Comparison of ENCODE assay signal across 33 mouse cellular contexts in the genomic region with DNA sequence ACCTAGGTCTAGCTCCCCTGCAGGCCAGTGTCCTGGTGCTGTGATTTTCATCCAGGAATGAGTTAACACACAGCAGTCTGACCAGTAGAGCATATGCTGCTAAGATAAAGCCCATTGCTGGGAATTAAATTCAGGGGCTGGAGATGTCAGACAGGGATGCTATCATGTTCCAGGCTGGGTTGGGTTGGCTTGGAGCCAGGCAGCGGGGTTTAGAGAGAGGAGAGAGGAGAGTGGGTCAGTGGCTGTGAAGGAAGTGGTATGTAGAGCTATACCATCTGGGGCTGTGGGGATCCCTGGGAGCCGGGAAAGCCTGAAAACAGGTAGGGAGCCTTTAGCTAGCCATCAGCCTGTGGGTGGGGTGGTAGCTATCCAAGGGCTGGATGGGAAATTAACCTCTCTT. TPM values are rescaled to one million over a fixed set of nuclear protein-coding genes. Genes with fewer than 3 reads are reported as not detected.
DNase-seq lines count a peak whose midpoint lies in the region; ATAC-seq and TF ChIP-seq lines count a peak whose summit lies in the region.
"Had no signal": no experiment of that assay in that cellular context is flagged by ENCODE, and none has a peak within 500 bp of the region (broad histone marks: within the 10 kb centered on the region; RNA-seq: fewer than 3 reads in every experiment).

No protein-coding gene starts in this region.

- H3K4me2 ChIP-seq in heart, embryonic 13.5 days = no peak overlapping the region
- no peak overlapping the region for H3K4me2 ChIP-seq in midbrain, embryonic 13.5 days (replicated peaks)
- H3K4me2 ChIP-seq in midbrain, postnatal 0 days (ENCODE audit: low read depth, low read length, poor library complexity, severe bottlenecking) = no peak overlapping the region
- H3K4me2 ChIP-seq: heart, embryonic 15.5 days; hindbrain, embryonic 12.5 days; midbrain, embryonic 15.5 days; neural tube, embryonic 12.5 days had no signal

- peak overlapping the region; percentile 5; the same call in 1 of the 2 replicates for H3K27ac ChIP-seq in heart, embryonic 13.5 days (replicated peaks)
- H3K27ac ChIP-seq in midbrain, embryonic 13.5 days = no peak overlapping the region
- no peak overlapping the region for H3K27ac ChIP-seq in midbrain, postnatal 0 days (ENCODE audit: low read depth, low read length)
- 0 out of 2 replicates have a peak overlapping the region, but pooled peaks have one; percentile 1 for H3K27ac ChIP-seq in limb, embryonic 10.5 days
- H3K27ac ChIP-seq: heart, embryonic 15.5 days; hindbrain, embryonic 12.5 days; hindbrain, postnatal 0 days; liver, embryonic 14.5 days; midbrain, embryonic 15.5 days; neural tube, embryonic 12.5 days; stomach, postnatal 0 days had no signal

- H3K36me3 ChIP-seq in heart, embryonic 13.5 days = peaks cover 23% of the 10 kb centered on the region
- H3K36me3 ChIP-seq in midbrain, embryonic 13.5 days = peaks cover 24% of the 10 kb centered on the region; the same call in 1 of the 2 replicates
- peaks cover 52% of the 10 kb centered on the region for H3K36me3 ChIP-seq in midbrain, postnatal 0 days (ENCODE audit: insufficient read depth, low read length)
- peaks cover 61% of the 10 kb centered on the region for H3K36me3 ChIP-seq in limb, embryonic 10.5 days

- H3K4me3 ChIP-seq in heart, embryonic 13.5 days = no peak overlapping the region
- no peak overlapping the region for H3K4me3 ChIP-seq in midbrain, embryonic 13.5 days (replicated peaks)
- H3K4me3 ChIP-seq in midbrain, postnatal 0 days (ENCODE audit: low read depth, low read length) = no peak overlapping the region
- H3K4me3 ChIP-seq in limb, embryonic 10.5 days = no peak overlapping the region
- H3K4me3 ChIP-seq: heart, embryonic 15.5 days; hindbrain, embryonic 12.5 days; midbrain, embryonic 15.5 days; neural tube, embryonic 12.5 days had no signal

- no peaks in the 10 kb centered on the region; the same call in 1 of the 2 replicates for H3K27me3 ChIP-seq in heart, embryonic 13.5 days (replicated peaks)
- no peaks in the 10 kb centered on the region for H3K27me3 ChIP-seq in midbrain, embryonic 13.5 days
- no peaks in the 10 kb centered on the region for H3K27me3 ChIP-seq in midbrain, postnatal 0 days (ENCODE audit: insufficient read depth, low read length)
- H3K27me3 ChIP-seq in limb, embryonic 10.5 days (ENCODE audit: low read depth, poor library complexity, severe bottlenecking) = no peaks in the 10 kb centered on the region
- H3K27me3 ChIP-seq: heart, embryonic 15.5 days; hindbrain, embryonic 12.5 days; midbrain, embryonic 15.5 days; neural tube, embryonic 12.5 days had no signal

- intact Hi-C loops in heart, postnatal 36 days (cut with DNase I) = no loop called here
- intact Hi-C loops in left cerebral cortex, postnatal 4 days (cut with DNase I) = no loop called here

- DNase-seq in heart, postnatal 36 days = no peak
- DNase-seq in left cerebral cortex, postnatal 4 days = peak; percentile 26
- DNase-seq in left cerebral cortex, adult 9 months (ENCODE audit: low spot score in 2 of 2) = no peak
- DNase-seq in midbrain, postnatal 0 days (ENCODE audit: low spot score) = no peak
- no peak for DNase-seq in limb, embryonic 10.5 days (ENCODE audit: low spot score)
- no peak for DNase-seq in embryo, embryonic 9.5 days (ENCODE audit: extremely low spot score)
- DNase-seq: cerebellum, adult 2 months; gastrocnemius, postnatal 14 days; lung, adult 2 months; spleen, adult 18-20 months; thymus, adult 18-20 months; thymus, postnatal 25 days had no signal

- H3K9me3 ChIP-seq in heart, embryonic 13.5 days = no peaks in the 10 kb centered on the region
- H3K9me3 ChIP-seq in midbrain, embryonic 13.5 days = no peaks in the 10 kb centered on the region
- H3K9me3 ChIP-seq in midbrain, postnatal 0 days (ENCODE audit: low read length) = no peaks in the 10 kb centered on the region
- no peaks in the 10 kb centered on the region for H3K9me3 ChIP-seq in limb, embryonic 10.5 days (replicated peaks)
- H3K9me3 ChIP-seq: heart, embryonic 15.5 days; hindbrain, embryonic 12.5 days; midbrain, embryonic 15.5 days; neural tube, embryonic 12.5 days had no signal

- peaks cover 25% of the 10 kb centered on the region for H3K4me1 ChIP-seq in heart, embryonic 13.5 days
- H3K4me1 ChIP-seq in midbrain, embryonic 13.5 days (replicated peaks) = no peaks in the 10 kb centered on the region
- H3K4me1 ChIP-seq in midbrain, postnatal 0 days (ENCODE audit: insufficient read depth, low read length) = no peaks in the 10 kb centered on the region
- H3K4me1 ChIP-seq in limb, embryonic 10.5 days = peaks cover 12% of the 10 kb centered on the region; the same call in 1 of the 2 replicates
- H3K4me1 ChIP-seq: hindbrain, embryonic 12.5 days; midbrain, embryonic 15.5 days; neural tube, embryonic 12.5 days had no signal

- TF ChIP-seq CTCF in midbrain, postnatal 0 days (IDR thresholded peaks at IDR 0.05) = no peak

- no peak for ATAC-seq in heart, embryonic 13.5 days (ENCODE audit: extremely low read depth, insufficient number of reproducible peaks, low FRiP score, low TSS enrichment)
- ATAC-seq in midbrain, embryonic 13.5 days = no peak
- ATAC-seq in midbrain, postnatal 0 days (ENCODE audit: low FRiP score) = no peak
- ATAC-seq: CD4-positive, CD25-positive, alpha-beta regulatory T cell, adult 4 months; forebrain, embryonic 14.5 days; hindbrain, postnatal 0 days; intestine, embryonic 16.5 days; midbrain, embryonic 15.5 days had no signal

- peak overlapping the region; percentile 29 for H3K9ac ChIP-seq in heart, embryonic 13.5 days
- H3K9ac ChIP-seq in midbrain, embryonic 13.5 days (replicated peaks) = 0 out of 2 replicates have a peak overlapping the region, but pooled peaks have one; percentile 8
- H3K9ac ChIP-seq in midbrain, postnatal 0 days (replicated peaks; ENCODE audit: low read length, poor library complexity, severe bottlenecking) = no peak overlapping the region
- H3K9ac ChIP-seq: heart, embryonic 15.5 days; hindbrain, embryonic 12.5 days; liver, embryonic 14.5 days; midbrain, embryonic 15.5 days; neural tube, embryonic 12.5 days had no signal

- 36% methylated on average over 2 of the region's 2 CpGs for WGBS in heart, embryonic 13.5 days
- WGBS in midbrain, embryonic 13.5 days = 74% methylated on average over 2 of the region's 2 CpGs
- WGBS in midbrain, postnatal 0 days = 89% methylated on average over 2 of the region's 2 CpGs
- WGBS in limb, embryonic 10.5 days = 88% methylated on average over 2 of the region's 2 CpGs

RNA-seq across cellular contexts. Expression of a gene that starts 6.6 kb away (rescaled TPM):
- 18.2 and 22.7 TPM in 2 replicates for polyA plus RNA-seq in heart, embryonic 13.5 days (2015; fragmentation: Nextera tagmentation; extraction: Ambion mirVana)
- 10 to 100 TPM; 18.7 to 20.9 TPM for total RNA-seq in heart, postnatal 36 days (2021)
- 100 to 1,000 TPM; 254 to 288 TPM for total RNA-seq in left cerebral cortex, postnatal 4 days (2021)
- 174 and 176 TPM in 2 replicates for polyA plus RNA-seq in midbrain, embryonic 13.5 days (2015; fragmentation: Nextera tagmentation; extraction: Ambion mirVana)
- 398 and 447 TPM in 2 replicates for total RNA-seq in midbrain, postnatal 0 days (2014; rRNA removed)
- polyA plus RNA-seq in midbrain, postnatal 0 days (2015; fragmentation: Nextera tagmentation; extraction: Ambion mirVana) = 497 and 556 TPM in 2 replicates
- 4.6 and 4.8 TPM in 2 replicates for polyA plus RNA-seq in limb, embryonic 10.5 days (2016; fragmentation: Nextera tagmentation; extraction: Ambion mirVana)
- total RNA-seq: granulocyte monocyte progenitor cell, adult 5-6 weeks had no signal
- polyA plus RNA-seq: CD4-positive, CD25-positive, alpha-beta regulatory T cell, adult 4 months had no signal

RNA-seq across cellular contexts. Expression of a gene that starts 23.7 kb away (rescaled TPM):
- polyA plus RNA-seq in heart, embryonic 13.5 days (2015; fragmentation: Nextera tagmentation; extraction: Ambion mirVana) = 7.2 and 7.6 TPM in 2 replicates
- 10 to 100 TPM; 16.7 to 26.6 TPM for total RNA-seq in heart, postnatal 36 days (2021)
- total RNA-seq in left cerebral cortex, postnatal 4 days (2021) = 10 to 100 TPM; 28.8 to 35.0 TPM
- 20.8 and 21.2 TPM in 2 replicates for polyA plus RNA-seq in midbrain, embryonic 13.5 days (2015; fragmentation: Nextera tagmentation; extraction: Ambion mirVana)
- total RNA-seq in midbrain, postnatal 0 days (2014; rRNA removed) = 29.4 and 82.4 TPM in 2 replicates
- 21.4 and 23.3 TPM in 2 replicates for polyA plus RNA-seq in midbrain, postnatal 0 days (2015; fragmentation: Nextera tagmentation; extraction: Ambion mirVana)
- polyA plus RNA-seq in limb, embryonic 10.5 days (2016; fragmentation: Nextera tagmentation; extraction: Ambion mirVana) = 13.1 and 17.2 TPM in 2 replicates

RNA-seq across cellular contexts. Expression of a gene that starts 41.7 kb away (rescaled TPM):
- polyA plus RNA-seq in heart, embryonic 13.5 days (2015; fragmentation: Nextera tagmentation; extraction: Ambion mirVana) = 29.7 and 35.8 TPM in 2 replicates
- 100 to 1,000 TPM in 1 of 2 experiments, 10 to 100 TPM in 1; 70.4 to 101 TPM for total RNA-seq in heart, postnatal 36 days (2021)
- 1 to 10 TPM; 6.9 to 7.0 TPM for total RNA-seq in left cerebral cortex, postnatal 4 days (2021)
- polyA plus RNA-seq in midbrain, embryonic 13.5 days (2015; fragmentation: Nextera tagmentation; extraction: Ambion mirVana) = 2.5 and 2.9 TPM in 2 replicates
- 4.6 and 6.6 TPM in 2 replicates for total RNA-seq in midbrain, postnatal 0 days (2014; rRNA removed)
- polyA plus RNA-seq in midbrain, postnatal 0 days (2015; fragmentation: Nextera tagmentation; extraction: Ambion mirVana) = 7.4 and 10.6 TPM in 2 replicates
- 6.1 and 7.3 TPM in 2 replicates for polyA plus RNA-seq in limb, embryonic 10.5 days (2016; fragmentation: Nextera tagmentation; extraction: Ambion mirVana)
- total RNA-seq: granulocyte monocyte progenitor cell, adult 5-6 weeks had no signal

RNA-seq across cellular contexts. Expression of a gene that starts 58.5 kb away (rescaled TPM):
- polyA plus RNA-seq in heart, embryonic 13.5 days (2015; fragmentation: Nextera tagmentation; extraction: Ambion mirVana) = 0.86 TPM in 1 of 2 replicates, not detected in the other
- not detected for total RNA-seq in heart, postnatal 36 days (2021)
- total RNA-seq in left cerebral cortex, postnatal 4 days (2021) = not detected
- not detected in 2 replicates for polyA plus RNA-seq in midbrain, embryonic 13.5 days (2015; fragmentation: Nextera tagmentation; extraction: Ambion mirVana)
- total RNA-seq in midbrain, postnatal 0 days (2014; rRNA removed) = not detected in 2 replicates
- polyA plus RNA-seq in midbrain, postnatal 0 days (2015; fragmentation: Nextera tagmentation; extraction: Ambion mirVana) = not detected in 2 replicates
- not detected in 2 replicates for polyA plus RNA-seq in limb, embryonic 10.5 days (2016; fragmentation: Nextera tagmentation; extraction: Ambion mirVana)
- total RNA-seq: adrenal gland, adult 18-20 months; adrenal gland, postnatal 4 days; gastrocnemius, postnatal 14 days; granulocyte monocyte progenitor cell, adult 5-6 weeks; heart, postnatal 25 days; hindbrain, postnatal 0 days; layer of hippocampus, postnatal 10 days; left cerebral cortex, adult 18-20 months; left cerebral cortex, postnatal 25 days had no signal
- polyA plus RNA-seq: CD4-positive, CD25-positive, alpha-beta regulatory T cell, adult 4 months; cerebellum, adult 2 months; embryonic facial prominence, embryonic 11.5 days; forebrain, embryonic 14.5 days; heart, embryonic 15.5 days; hindbrain, embryonic 12.5 days; hindbrain, postnatal 0 days; intestine, embryonic 16.5 days; kidney, embryonic 16.5 days; liver, embryonic 14.5 days; lung, adult 2 months; midbrain, embryonic 15.5 days; neural tube, embryonic 12.5 days; stomach, postnatal 0 days had no signal

Comparison
In these comparisons a context has a peak if more than half of its experiments do, and no peak if none do; other contexts are left out.
1. H3K27ac ChIP-seq: peak in heart, embryonic 13.5 days (single experiment) and limb, embryonic 10.5 days (single experiment); none in midbrain, embryonic 13.5 days (single experiment) and midbrain, postnatal 0 days (single experiment).